Mouse (Mus musculus) G1E-ER4 (cell line): ENCODE results near the gene Thumpd2. TPM values are rescaled to one million over a fixed set of nuclear protein-coding genes. Genes with fewer than 3 reads are reported as not detected.

Experiments
- GATA1 ChIP-seq: IDR thresholded peaks from one replicate; pipeline ENCODE4 v1.8.0; 2012; ENCODE audit warnings: low read length, inconsistent platforms
- polyA plus RNA-seq: library from polyadenylated mRNA; stranded (reverse); fragments of >175 nt; gene quantifications from 2 replicates; pipeline ENCODE4 v1.2.3, GENCODE M21; 2012

Thumpd2 gene
- polyA plus RNA-seq, 1 experiment = 2.0 TPM

DNA sequence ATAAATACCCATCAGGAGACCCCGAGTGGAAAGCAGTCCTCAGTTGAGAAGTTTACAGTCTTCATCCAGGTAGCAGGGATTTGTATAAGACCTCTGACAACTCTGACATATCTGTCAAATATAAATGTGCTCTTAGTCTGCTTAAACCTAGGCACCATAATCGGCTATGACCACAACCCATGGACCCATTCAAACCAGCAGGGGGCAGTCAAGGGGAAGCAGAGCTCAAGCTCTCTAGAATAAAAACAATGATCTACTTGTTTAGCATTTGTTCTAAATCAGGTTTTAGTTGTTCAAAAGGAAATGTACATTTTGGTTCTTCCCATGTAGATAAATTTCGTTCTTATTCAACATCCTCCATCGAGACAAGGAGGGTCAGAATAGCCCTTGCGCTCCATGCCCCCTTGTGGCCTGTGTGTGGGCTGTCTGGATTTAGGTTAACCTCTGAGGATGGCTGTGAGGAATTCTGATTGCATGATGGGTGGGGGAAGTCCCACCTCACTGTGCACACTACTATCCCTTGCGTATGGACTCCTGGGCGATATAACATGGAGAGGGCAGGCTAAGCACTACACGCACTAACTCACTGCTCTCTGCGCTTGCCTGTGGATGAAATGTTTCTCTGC is 19.2 kb downstream of the Thumpd2 start:
- TF ChIP-seq GATA1 = no peak

DNA sequence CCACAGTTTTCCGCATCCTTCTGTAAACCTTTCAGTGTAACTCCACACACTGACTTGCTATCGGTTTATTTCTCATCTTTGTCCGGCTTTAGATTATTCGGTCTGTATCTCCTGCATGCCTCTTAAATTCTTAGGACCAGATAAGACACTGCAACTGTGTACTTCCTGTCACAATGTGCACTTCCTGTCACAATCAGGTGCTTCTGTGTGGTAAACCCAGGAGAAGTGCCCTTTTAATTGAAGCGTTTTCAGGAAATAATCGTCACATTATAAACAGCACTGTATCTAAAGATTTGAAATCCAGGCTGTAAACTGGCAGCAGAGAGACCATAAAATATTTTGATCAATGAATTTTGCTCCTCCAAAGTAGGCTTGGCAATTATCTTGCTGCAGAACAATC is 19.8 kb downstream of the Thumpd2 start:
- no peak for TF ChIP-seq GATA1

DNA sequence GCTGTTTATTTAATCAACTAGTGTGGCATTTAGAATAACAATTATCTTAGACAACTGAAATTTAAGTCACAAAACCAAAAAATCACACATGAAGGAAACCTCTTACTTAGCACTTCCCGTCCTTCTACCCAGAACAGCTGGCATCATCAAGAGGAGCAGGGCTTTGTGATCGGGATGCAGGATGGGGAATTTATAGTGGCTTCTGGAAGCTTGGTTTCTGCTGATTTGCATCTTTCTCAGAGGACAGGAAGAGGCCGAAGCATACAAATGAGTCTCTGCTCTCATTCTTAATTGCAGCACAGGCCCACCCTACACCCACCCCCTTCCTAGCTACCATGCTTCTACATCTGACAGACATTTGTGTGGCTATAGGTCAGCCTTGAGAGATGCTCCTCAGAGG is 20.5 kb downstream of the Thumpd2 start:
- no peak for TF ChIP-seq GATA1

DNA sequence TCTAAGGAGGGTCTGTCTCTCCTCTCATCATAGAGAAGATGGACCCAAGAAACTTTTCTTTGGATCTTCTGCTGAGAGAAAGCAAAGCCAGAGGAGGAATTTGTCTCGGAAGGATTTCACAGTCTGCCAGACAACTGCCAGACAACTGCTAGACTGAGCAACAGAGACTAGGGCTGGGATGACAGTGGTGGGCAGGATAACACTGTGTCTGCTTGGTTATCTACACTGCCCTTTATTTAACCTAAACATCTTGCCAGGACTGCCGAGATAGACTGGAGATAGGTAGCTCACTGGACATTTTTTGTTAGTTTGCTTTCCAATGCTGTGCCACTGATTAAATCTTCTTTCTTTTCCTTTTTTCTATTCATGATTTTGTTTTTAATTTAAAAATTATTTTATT is 23.2 kb downstream of the Thumpd2 start:
- TF ChIP-seq GATA1 = no peak

DNA sequence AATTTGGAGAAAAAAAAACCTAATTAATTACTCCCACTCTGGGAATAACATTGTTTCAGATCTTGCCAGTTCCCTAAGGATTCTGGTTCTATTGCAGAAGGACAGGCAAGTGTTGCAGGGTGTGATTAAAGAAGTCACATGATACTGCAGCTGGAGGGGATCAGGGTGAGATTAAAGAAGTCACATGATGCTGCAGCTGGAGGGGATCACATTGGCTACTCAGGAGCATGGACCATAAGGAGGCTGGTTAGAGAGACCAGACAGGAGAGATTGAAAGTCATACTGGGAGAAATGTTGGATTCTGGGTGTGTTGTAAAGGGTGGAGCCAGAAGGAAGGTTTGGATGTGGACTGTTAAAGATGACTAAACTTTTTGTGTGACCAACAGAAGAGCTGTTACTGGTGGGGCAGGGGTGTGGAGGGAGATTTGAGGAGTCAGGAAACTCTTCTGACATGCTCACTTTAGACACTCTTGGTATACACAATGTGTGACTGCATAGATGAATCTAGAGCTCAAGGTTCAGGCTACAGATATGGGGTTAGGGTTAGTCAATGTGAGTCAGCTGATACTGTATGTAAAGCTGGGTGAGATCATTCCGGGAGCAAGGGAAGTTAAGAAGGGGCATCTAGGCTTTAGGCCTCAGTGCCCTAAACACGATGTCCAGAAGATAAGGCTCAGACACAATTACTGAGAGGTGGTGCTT is 26.0 kb downstream of the Thumpd2 start:
- no peak for TF ChIP-seq GATA1

DNA sequence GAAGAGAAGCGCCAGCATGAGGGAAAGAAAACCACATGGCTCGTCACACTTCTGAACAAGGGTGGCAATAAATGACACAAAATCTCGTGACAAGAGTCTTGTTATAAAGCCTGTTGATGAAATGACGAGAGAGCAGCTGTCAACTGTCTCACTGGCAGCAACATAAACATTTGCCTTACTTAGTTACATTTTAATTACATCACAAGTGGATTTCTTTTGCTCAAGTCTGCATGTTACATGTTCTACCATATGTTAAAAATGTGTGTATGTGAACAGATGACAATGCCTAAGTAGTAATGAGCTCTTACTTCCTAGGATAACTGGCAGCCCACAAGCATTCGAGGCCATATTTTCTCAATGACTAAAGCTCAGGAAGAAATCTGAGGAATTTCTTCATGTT is 29.5 kb downstream of the Thumpd2 start:
- TF ChIP-seq GATA1 = no peak

DNA sequence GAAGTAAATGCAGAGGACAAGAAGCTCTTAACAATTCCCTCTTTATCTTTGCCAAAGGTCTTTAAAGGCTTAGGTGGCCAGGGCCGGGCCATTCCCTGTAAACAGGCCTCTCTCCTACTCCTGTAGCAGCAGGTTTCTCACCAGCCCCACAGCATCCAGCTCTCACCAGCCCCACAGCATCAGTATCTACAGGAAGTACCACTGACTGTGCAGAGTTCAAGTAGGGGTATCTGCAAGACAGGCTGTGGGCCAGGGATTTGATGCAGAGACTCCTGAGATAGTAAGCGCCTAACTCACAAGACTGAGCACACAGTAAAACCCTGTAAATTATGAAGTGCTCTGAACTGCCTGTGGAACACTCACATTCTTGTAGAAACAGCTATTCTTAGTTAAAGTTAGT is 31.9 kb downstream of the Thumpd2 start:
- TF ChIP-seq GATA1 = no peak

DNA sequence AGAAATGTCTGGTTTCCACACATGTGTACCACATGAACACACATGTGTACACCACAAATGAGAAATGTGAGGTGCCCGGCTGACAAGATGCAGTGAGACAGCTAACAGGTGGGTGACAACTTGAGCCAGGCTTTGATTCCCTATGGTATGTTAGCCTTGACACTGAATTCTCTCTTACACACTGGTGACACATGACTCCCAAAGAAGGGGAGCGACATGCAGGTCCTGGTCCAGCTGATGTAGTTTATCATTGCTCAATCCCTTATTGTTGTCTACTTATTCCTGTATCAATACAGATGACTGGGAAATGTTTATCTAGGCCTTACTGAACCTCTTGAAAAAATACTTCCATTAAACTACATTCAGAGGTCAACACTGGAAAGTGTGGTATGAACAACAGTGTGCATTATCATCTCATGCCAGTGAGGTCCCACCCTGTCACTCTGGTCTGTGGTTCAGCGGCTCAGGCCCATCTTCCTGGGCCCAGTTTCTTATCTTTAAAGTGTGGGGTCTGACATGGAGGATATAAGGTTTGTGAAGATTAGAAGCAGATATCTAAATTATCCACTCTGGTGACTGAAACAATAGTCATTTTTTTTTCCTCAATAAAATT is 32.9 kb downstream of the Thumpd2 start:
- TF ChIP-seq GATA1 = peak; percentile 74

DNA sequence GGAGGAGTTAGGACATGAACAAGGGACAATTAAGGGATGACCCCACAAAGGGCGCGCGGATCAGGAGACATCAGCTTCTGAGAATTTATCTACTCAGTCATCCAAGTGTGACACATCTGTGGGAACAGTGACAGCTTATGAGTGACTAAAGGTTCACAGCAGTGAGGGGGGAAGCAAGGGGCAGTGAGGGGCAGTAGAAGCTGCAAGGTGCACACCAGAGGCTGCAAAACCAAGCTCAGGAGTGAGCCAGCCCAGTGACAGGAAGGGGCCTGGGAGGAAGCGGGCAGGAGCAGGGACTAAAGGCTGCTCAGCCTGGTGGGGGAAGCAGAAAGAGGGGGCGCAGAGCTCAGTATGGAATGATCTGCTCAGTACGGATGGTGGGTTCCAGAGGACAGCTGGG is 37.6 kb downstream of the Thumpd2 start:
- no peak for TF ChIP-seq GATA1

DNA sequence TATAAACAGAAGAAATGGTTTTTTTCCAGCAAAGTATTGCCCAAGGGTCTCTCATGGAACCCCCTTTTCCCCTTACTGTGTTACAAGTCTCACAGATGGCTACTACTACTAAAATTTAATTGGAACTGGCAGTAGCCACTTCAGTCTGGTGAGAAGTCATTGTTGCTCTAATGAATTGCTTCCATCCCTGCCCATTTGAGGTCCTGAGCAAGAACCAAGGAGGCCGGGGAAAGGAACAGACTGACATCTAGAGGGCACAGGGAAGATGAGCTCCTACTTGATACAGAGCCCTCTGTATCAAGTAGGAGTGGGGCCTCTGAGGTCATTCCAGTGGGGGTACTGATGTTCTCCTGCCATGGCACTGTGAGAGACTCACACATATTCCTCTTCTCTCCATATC is 47.8 kb downstream of the Thumpd2 start:
- TF ChIP-seq GATA1 = no peak

DNA sequence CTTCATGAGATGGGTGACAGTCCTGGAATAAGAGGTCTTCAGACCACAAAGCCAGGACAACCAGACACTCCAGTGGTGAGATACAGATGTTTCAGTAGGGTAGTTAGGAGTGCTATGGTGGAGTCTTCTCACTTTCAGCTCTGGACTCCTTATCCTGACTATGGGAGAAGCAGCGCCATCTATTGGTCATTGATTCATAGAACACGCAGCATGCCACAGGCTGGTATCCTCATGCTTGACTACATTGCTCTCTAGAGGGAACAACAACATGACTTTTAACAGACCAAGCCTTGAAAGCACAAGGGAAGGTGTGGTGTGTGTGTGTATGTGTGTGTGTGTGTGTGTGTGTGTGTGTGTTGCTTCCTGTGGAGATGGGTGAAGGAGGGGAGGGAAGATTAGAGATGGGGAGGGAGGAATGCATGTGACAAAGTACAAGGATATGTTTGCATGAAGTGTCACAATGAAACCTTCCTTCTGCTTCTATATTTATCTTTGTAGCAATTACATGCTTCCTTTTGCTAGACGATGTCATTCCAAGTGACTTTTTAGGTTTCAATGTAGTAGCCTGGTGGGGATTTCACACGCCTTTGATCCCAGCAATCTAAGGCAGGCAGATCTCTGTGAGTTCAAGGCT is 49.0 kb downstream of the Thumpd2 start:
- no peak for TF ChIP-seq GATA1

DNA sequence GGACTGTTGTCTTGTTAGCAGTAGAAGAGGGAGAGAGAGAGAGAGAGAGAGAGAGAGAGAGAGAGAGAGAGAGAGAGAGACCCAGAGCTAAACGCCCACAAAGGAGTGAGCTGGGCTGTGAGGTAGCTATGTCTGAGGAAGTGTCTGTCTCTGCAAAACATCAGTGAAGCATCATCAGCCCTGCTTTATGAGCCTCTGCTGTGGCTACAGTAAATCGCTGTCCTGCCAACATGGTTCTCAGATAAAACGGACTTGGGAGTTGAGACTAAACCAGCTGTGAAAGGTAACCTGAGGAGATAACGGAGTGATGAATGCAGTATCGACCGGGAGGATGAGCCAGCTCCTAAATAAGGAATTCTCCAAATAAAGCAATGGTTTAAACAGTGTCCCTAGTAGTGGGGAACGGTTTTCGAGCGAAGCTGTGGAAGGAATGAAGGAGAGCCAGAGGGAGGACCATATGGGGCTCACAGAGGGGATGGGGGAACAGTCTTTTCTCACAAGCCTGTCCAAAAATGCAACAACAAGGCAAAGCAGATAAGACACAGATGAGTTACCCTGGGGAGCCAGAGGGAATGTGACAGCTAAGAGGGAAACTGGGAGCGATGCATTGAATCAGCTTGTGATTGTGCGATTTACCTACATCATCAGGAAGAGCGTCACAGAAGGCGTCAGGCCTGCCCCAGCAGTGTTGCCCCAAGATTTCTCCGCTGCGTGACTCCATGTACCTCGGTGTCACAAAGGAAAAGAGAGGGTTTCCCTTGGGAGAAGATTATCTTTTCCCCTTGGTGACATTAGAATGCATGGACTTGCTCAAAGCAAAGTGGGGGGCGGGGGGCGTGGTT is 53.8 kb downstream of the Thumpd2 start:
- TF ChIP-seq GATA1 = no peak

DNA sequence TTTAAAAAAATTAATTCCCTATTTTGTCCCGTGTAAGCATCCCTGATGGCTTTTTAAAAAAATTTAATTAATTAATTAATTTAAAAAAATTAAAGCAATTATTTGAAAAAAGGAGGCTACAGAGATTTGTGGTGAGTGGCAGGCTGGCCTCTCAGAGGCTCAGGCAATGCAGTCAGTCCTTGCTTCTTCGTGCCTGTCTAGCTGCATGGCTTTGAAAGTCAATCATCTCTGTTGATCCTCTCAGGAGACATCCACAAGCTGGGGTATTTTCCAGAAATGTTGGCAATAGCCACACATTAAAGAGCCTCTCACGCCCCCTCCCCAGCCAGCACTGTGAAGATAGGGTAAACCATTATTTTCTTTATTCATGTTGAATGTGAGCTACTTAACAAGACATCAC is 54.7 kb downstream of the Thumpd2 start:
- TF ChIP-seq GATA1 = no peak

DNA sequence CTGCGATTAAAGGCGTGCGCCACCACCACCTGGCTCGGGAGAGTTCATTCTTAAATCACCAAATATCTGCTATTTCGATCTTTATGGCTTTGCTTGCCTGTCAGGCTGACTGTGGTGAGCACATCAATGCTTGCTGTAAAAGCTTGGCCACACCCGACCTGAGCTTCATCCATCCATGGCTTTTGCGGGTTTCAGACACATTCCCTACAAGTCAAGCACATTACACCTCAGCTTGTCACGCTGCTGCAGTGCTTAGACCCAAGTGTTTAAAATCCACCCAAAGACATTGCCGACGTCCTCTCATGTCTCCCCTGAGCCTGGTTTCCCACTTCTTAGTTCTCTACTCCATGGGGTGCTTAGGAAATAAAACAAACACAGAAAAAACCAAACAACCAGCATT is 55.8 kb downstream of the Thumpd2 start:
- TF ChIP-seq GATA1 = no peak

DNA sequence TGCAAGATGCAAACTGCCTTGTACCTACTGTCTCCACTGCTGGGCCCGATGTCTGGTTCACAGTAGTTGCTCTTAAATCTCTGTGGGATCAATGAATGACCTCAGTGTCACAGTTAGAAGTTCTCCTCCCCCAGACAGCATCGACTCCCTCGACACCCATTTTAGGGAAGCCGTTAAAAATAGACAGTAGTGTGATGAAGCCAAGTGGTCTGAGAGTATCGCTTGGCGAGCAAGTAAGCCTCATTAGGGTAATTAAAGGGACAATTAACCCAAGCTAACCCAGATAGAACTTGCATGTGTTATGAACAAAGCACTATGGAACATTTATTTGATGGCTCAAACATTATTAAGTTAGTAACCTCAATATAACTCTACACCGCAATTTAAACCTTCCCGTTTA is 59.6 kb downstream of the Thumpd2 start:
- no peak for TF ChIP-seq GATA1

DNA sequence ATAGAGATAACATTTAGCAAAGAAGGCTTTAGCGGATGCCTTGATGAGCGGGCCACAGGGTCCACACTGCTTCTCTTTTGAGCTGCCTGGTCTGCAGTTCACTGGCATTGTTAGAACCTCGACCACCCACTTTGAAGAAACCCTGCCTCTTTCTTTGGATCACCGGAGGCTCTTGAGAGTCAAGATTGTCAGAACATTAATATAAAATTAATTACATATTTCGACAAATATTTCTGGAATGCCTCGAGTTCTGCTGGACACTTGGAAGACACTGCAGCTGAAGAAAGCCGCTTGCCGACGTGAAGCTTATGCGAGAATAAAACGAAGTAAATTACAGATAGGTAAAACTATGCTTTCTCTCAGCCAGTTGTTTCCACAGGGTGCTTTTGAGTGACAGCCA is 60.4 kb downstream of the Thumpd2 start:
- TF ChIP-seq GATA1 = no peak
